18 mouse cellular contexts compared by ENCODE assay signal in genomic region chr9:56166161-56166560, GRCm38 (mm10). TPM values are rescaled to one million over a fixed set of nuclear protein-coding genes. Genes with fewer than 3 reads are reported as not detected.
DNase-seq lines count a peak whose midpoint lies in the region; ATAC-seq and TF ChIP-seq lines count a peak whose summit lies in the region.
"Had no signal": no experiment of that assay in that cellular context is flagged by ENCODE, and none has a peak within 500 bp of the region (broad histone marks: within the 10 kb centered on the region; RNA-seq: fewer than 3 reads in every experiment).

No protein-coding gene starts in this region.

- H3K9ac ChIP-seq in embryonic facial prominence, embryonic 11.5 days (replicated peaks; ENCODE audit: low read length), result no peak overlapping the region
- H3K9ac ChIP-seq in CH12.LX (ENCODE audit: insufficient read depth, low read depth), result no peak overlapping the region
- no peak overlapping the region for H3K9ac ChIP-seq in embryonic facial prominence, embryonic 12.5 days
- no peak overlapping the region for H3K9ac ChIP-seq in limb, embryonic 12.5 days (replicated peaks)
- H3K9ac ChIP-seq: forebrain, embryonic 12.5 days; neural tube, embryonic 12.5 days had no signal

- H3K79me2 ChIP-seq in CH12.LX (replicated peaks; ENCODE audit: control insufficient read depth, extremely low read depth, insufficient read depth, poor library complexity, severe bottlenecking), result no peaks in the 10 kb centered on the region

- no peaks in the 10 kb centered on the region for H3K4me1 ChIP-seq in embryonic facial prominence, embryonic 11.5 days (ENCODE audit: control insufficient read depth, insufficient read depth, low read length)
- peaks cover 44% of the 10 kb centered on the region for H3K4me1 ChIP-seq in embryonic facial prominence, embryonic 10.5 days
- H3K4me1 ChIP-seq in CH12.LX (ENCODE audit: control insufficient read depth in 1 of 2, insufficient read depth in 2 of 2), result peaks cover 9 to 41% of the 10 kb centered on the region in 2 experiments; a peak in 3 of 4 replicates
- H3K4me1 ChIP-seq in embryonic facial prominence, embryonic 12.5 days, result peaks cover 22% of the 10 kb centered on the region
- peaks cover 40% of the 10 kb centered on the region for H3K4me1 ChIP-seq in limb, embryonic 12.5 days (replicated peaks)

- no peak for TF ChIP-seq RAD21 in CH12.LX (IDR thresholded peaks at IDR 0.05; ENCODE audit: low read depth, low read length)

- no peak for TF ChIP-seq CTCF in CH12.LX (conservative IDR thresholded peaks at IDR 0.05 in 1 of 2, IDR thresholded peaks at IDR 0.05 in 1 of 2; ENCODE audit: low read depth in 2 of 2, low read length in 2 of 2)

- H3K9me3 ChIP-seq in embryonic facial prominence, embryonic 11.5 days (replicated peaks; ENCODE audit: control insufficient read depth, low read length), result no peaks in the 10 kb centered on the region
- no peaks in the 10 kb centered on the region for H3K9me3 ChIP-seq in embryonic facial prominence, embryonic 10.5 days
- H3K9me3 ChIP-seq in CH12.LX (replicated peaks; ENCODE audit: low read length), result peaks cover 5% of the 10 kb centered on the region
- H3K9me3 ChIP-seq in embryonic facial prominence, embryonic 12.5 days, result no peaks in the 10 kb centered on the region
- no peaks in the 10 kb centered on the region; the same call in 1 of the 2 replicates for H3K9me3 ChIP-seq in limb, embryonic 12.5 days
- H3K9me3 ChIP-seq: forebrain, embryonic 12.5 days; neural tube, embryonic 12.5 days had no signal

- TF ChIP-seq POLR2A in CH12.LX (IDR thresholded peaks at IDR 0.05; ENCODE audit: low read depth, low read length), result no peak

- no peaks in the 10 kb centered on the region for H3K36me3 ChIP-seq in embryonic facial prominence, embryonic 11.5 days (replicated peaks; ENCODE audit: control insufficient read depth, insufficient read depth, low read depth, low read length)
- no peaks in the 10 kb centered on the region for H3K36me3 ChIP-seq in embryonic facial prominence, embryonic 10.5 days (replicated peaks)
- H3K36me3 ChIP-seq in CH12.LX (replicated peaks in 1 of 2; ENCODE audit: control insufficient read depth in 1 of 2, insufficient read depth in 1 of 2, low read length in 1 of 2), result no peaks in the 10 kb centered on the region
- H3K36me3 ChIP-seq in embryonic facial prominence, embryonic 12.5 days, result no peaks in the 10 kb centered on the region
- H3K36me3 ChIP-seq in limb, embryonic 12.5 days, result no peaks in the 10 kb centered on the region
- H3K36me3 ChIP-seq: forebrain, embryonic 12.5 days; neural tube, embryonic 12.5 days had no signal

- H3K4me2 ChIP-seq in embryonic facial prominence, embryonic 11.5 days (ENCODE audit: low read depth, low read length), result no peak overlapping the region
- no peak overlapping the region for H3K4me2 ChIP-seq in CH12.LX (ENCODE audit: insufficient read depth, low read depth, poor library complexity, severe bottlenecking)
- no peak overlapping the region for H3K4me2 ChIP-seq in embryonic facial prominence, embryonic 12.5 days (replicated peaks)
- H3K4me2 ChIP-seq in limb, embryonic 12.5 days, result 0 out of 2 replicates have a peak overlapping the region, but pooled peaks have one; percentile 28
- H3K4me2 ChIP-seq: forebrain, embryonic 12.5 days; neural tube, embryonic 12.5 days had no signal

- peak; percentile 35 for DNase-seq in embryonic facial prominence, embryonic 11.5 days (ENCODE audit: low spot score)
- DNase-seq in embryonic facial prominence, embryonic 10.5 days (ENCODE audit: low spot score), result no peak
- no peak for DNase-seq in CH12.LX (ENCODE audit: extremely low read depth)
- DNase-seq in kidney, adult 18-20 months, result no peak
- no peak for DNase-seq in kidney, postnatal 14 days
- DNase-seq: cerebellum, adult 11 months; heart, postnatal 36 days; kidney, postnatal 36 days; lung, postnatal 36 days; retina, postnatal 1 day; spleen, adult 18-20 months had no signal

- dilution Hi-C loops in CH12.LX (cut with MboI; ENCODE audit: extremely low pct_ligation_motif_present, extremely low pct_unique_long_range_greater_than_20kb, low sequenced_read_pairs), result no loop called here

- WGBS in embryonic facial prominence, embryonic 11.5 days, result 49% methylated on average over 5 of the region's 5 CpGs
- 61% methylated on average over 5 of the region's 5 CpGs for WGBS in embryonic facial prominence, embryonic 10.5 days
- WGBS in embryonic facial prominence, embryonic 12.5 days, result 35% methylated on average over 5 of the region's 5 CpGs
- 23% methylated on average over 5 of the region's 5 CpGs for WGBS in limb, embryonic 12.5 days

- H3K27ac ChIP-seq in embryonic facial prominence, embryonic 11.5 days (replicated peaks; ENCODE audit: low read depth, low read length), result no peak overlapping the region
- no peak overlapping the region for H3K27ac ChIP-seq in embryonic facial prominence, embryonic 10.5 days (replicated peaks)
- H3K27ac ChIP-seq in CH12.LX (ENCODE audit: insufficient read depth, low read depth), result no peak overlapping the region
- peak overlapping the region; percentile 57; the same call in 1 of the 2 replicates for H3K27ac ChIP-seq in embryonic facial prominence, embryonic 12.5 days
- peak overlapping the region; percentile 83 for H3K27ac ChIP-seq in limb, embryonic 12.5 days
- H3K27ac ChIP-seq: forebrain, embryonic 12.5 days; neural tube, embryonic 12.5 days; stomach, postnatal 0 days had no signal

- no peaks in the 10 kb centered on the region for H3K27me3 ChIP-seq in embryonic facial prominence, embryonic 11.5 days (ENCODE audit: control insufficient read depth, insufficient read depth, low read length)
- no peaks in the 10 kb centered on the region for H3K27me3 ChIP-seq in embryonic facial prominence, embryonic 10.5 days (replicated peaks; ENCODE audit: low read depth, poor library complexity, severe bottlenecking)
- H3K27me3 ChIP-seq in CH12.LX (replicated peaks), result no peaks in the 10 kb centered on the region
- H3K27me3 ChIP-seq in embryonic facial prominence, embryonic 12.5 days, result no peaks in the 10 kb centered on the region
- H3K27me3 ChIP-seq in limb, embryonic 12.5 days, result no peaks in the 10 kb centered on the region
- H3K27me3 ChIP-seq: neural tube, embryonic 12.5 days had no signal

- TF ChIP-seq EP300 in CH12.LX (IDR thresholded peaks at IDR 0.05; ENCODE audit: low read length), result no peak

- ATAC-seq in embryonic facial prominence, embryonic 11.5 days (replicated peaks; ENCODE audit: insufficient number of reproducible peaks, low FRiP score, low TSS enrichment, low read depth), result no peak
- no peak for ATAC-seq in embryonic facial prominence, embryonic 12.5 days (ENCODE audit: insufficient number of reproducible peaks, insufficient read depth, low FRiP score, low TSS enrichment)
- ATAC-seq in limb, embryonic 12.5 days (ENCODE audit: insufficient number of reproducible peaks, insufficient read depth, low FRiP score, low TSS enrichment, low read depth), result no peak
- no peak for ATAC-seq in inflammation-experienced regulatory T-cells, adult 6 months
- ATAC-seq: intestine, embryonic 16.5 days had no signal

- in situ Hi-C loops in CH12.LX (cut with MboI; ENCODE audit: low pct_ligation_motif_present, low pct_unique_long_range_greater_than_20kb, low sequenced_read_pairs), result no loop called here

- H3K4me3 ChIP-seq in embryonic facial prominence, embryonic 11.5 days (ENCODE audit: low read depth, low read length), result no peak overlapping the region
- H3K4me3 ChIP-seq in embryonic facial prominence, embryonic 10.5 days, result no peak overlapping the region
- H3K4me3 ChIP-seq in CH12.LX (replicated peaks in 1 of 3; ENCODE audit: low read depth in 2 of 3, low read length in 2 of 3, poor library complexity in 1 of 3), result no peak overlapping the region
- H3K4me3 ChIP-seq in embryonic facial prominence, embryonic 12.5 days, result no peak overlapping the region
- no peak overlapping the region for H3K4me3 ChIP-seq in limb, embryonic 12.5 days (replicated peaks)
- H3K4me3 ChIP-seq: forebrain, embryonic 12.5 days; neural tube, embryonic 12.5 days had no signal

TF ChIP-seq in CH12.LX, 34 proteins besides CTCF, POLR2A, EP300 and RAD21:
- TF ChIP-seq GABPA (IDR thresholded peaks at IDR 0.05; ENCODE audit: insufficient replicate concordance, low read depth, low read length) (no peak), MAFK (IDR thresholded peaks at IDR 0.05; ENCODE audit: insufficient replicate concordance, low read length) (peak; percentile 64; the same call in 1 of the 2 replicates), USF1 (IDR thresholded peaks at IDR 0.05; ENCODE audit: low read depth, low read length) (0 out of 2 replicates have a peak, but pooled peaks have one; percentile 3)

RNA-seq across cellular contexts. Expression of gene Tspan3, which starts 0.9 kb away (rescaled TPM):
- polyA plus RNA-seq in embryonic facial prominence, embryonic 11.5 days (2014; fragmentation: Nextera tagmentation; extraction: Ambion mirVana), result 449 and 499 TPM in 2 replicates
- 474 and 482 TPM in 2 replicates for polyA plus RNA-seq in embryonic facial prominence, embryonic 10.5 days (2016; fragmentation: Nextera tagmentation; extraction: Ambion mirVana)
- 34.5 and 35.7 TPM in 2 replicates for total RNA-seq in CH12.LX (2012; rRNA removed)
- 81.4 and 85.9 TPM in 2 replicates for total RNA-seq in CH12.LX (2014; rRNA removed)
- polyA plus RNA-seq in CH12.LX (2012; ENCODE audit: insufficient read length, low read depth), result 60.4 and 62.0 TPM in 2 replicates
- polyA plus RNA-seq in embryonic facial prominence, embryonic 12.5 days (2016; fragmentation: Nextera tagmentation; extraction: Ambion mirVana), result 468 and 479 TPM in 2 replicates
- 424 and 455 TPM in 2 replicates for polyA plus RNA-seq in limb, embryonic 12.5 days (2016; fragmentation: Nextera tagmentation; extraction: Ambion mirVana)
- 10 to 100 TPM; 45.4 to 48.2 (median 47.7) TPM for polyA plus RNA-seq in inflammation-experienced regulatory T-cells, adult 6 months (2017; shearing (Covaris generic))

Comparison
In these comparisons a context has a peak if more than half of its experiments do, and no peak if none do; other contexts are left out.
1. H3K27ac ChIP-seq: peak in embryonic facial prominence, embryonic 12.5 days (single experiment) and limb, embryonic 12.5 days (single experiment); none in embryonic facial prominence, embryonic 11.5 days (single experiment), embryonic facial prominence, embryonic 10.5 days (single experiment) and CH12.LX (single experiment).